Mouse (Mus musculus) liver, embryonic 12.5 days (tissue): ENCODE results near the gene Zfp275. TPM values are rescaled to one million over a fixed set of nuclear protein-coding genes. Genes with fewer than 3 reads are reported as not detected.
"Not testable (repeated sequence)": the region's sequence is repeated elsewhere in the genome, so short reads cannot be mapped to it uniquely, and the experiment has no call there.

Experiments
- ATAC-seq: fragments of 200-750 bp; cut with Nextera tagmentation; 2 replicates; pipeline ENCODE4 v1.8.0; 2017; ENCODE audit warnings: moderate number of reproducible peaks, mild to moderate bottlenecking, moderate library complexity
- H3K27ac ChIP-seq: fragments of 300-500 bp; sonication (generic); 2 replicates; pipeline ENCODE4 v1.5.1; 2016; ENCODE audit warnings: mild to moderate bottlenecking
- H3K27me3 ChIP-seq: fragments of 300-500 bp; sonication (generic); replicated peaks from 2 replicates; pipeline ENCODE4 v1.6.1; 2016; ENCODE audit warnings: mild to moderate bottlenecking, moderate library complexity
- H3K36me3 ChIP-seq: fragments of 300-500 bp; sonication (generic); 2 replicates; pipeline ENCODE4 v1.6.1; 2016; ENCODE audit warnings: mild to moderate bottlenecking, moderate library complexity
- H3K4me1 ChIP-seq: fragments of 300-500 bp; sonication (generic); 2 replicates; pipeline ENCODE4 v1.6.1; 2016
- H3K4me2 ChIP-seq: fragments of 300-500 bp; sonication (generic); 2 replicates; pipeline ENCODE4 v1.6.1; 2016; ENCODE audit warnings: mild to moderate bottlenecking, moderate library complexity
- H3K4me3 ChIP-seq: fragments of 300-500 bp; sonication (generic); 2 replicates; pipeline ENCODE4 v1.5.1; 2016; ENCODE audit warnings: mild to moderate bottlenecking, moderate library complexity
- H3K9ac ChIP-seq: fragments of 300-500 bp; sonication (generic); 2 replicates; pipeline ENCODE4 v1.6.1; 2016; ENCODE audit warnings: mild to moderate bottlenecking, moderate library complexity
- H3K9me3 ChIP-seq: fragments of 300-500 bp; sonication (generic); replicated peaks from 2 replicates; pipeline ENCODE4 v1.6.1; 2016; ENCODE audit warnings: mild to moderate bottlenecking, moderate library complexity
- WGBS: fragments of 180-500 bp; shearing (Covaris S2); methylation state at CpG from one replicate; pipeline ENCODE4 v1.1.7; 2016; ENCODE audit not compliant: insufficient replicate concordance; 5-methylcytosine and 5-hydroxymethylcytosine counted together
- polyA plus RNA-seq: library from polyadenylated mRNA; unstranded; fragments of >200 nt; fragmentation: Nextera tagmentation; extraction: Ambion mirVana; gene quantifications from 2 replicates; pipeline ENCODE4 v1.2.1, GENCODE M21; 2016

Zfp275 gene
- 4.0 and 4.4 TPM in 2 replicates for polyA plus RNA-seq

DNA sequence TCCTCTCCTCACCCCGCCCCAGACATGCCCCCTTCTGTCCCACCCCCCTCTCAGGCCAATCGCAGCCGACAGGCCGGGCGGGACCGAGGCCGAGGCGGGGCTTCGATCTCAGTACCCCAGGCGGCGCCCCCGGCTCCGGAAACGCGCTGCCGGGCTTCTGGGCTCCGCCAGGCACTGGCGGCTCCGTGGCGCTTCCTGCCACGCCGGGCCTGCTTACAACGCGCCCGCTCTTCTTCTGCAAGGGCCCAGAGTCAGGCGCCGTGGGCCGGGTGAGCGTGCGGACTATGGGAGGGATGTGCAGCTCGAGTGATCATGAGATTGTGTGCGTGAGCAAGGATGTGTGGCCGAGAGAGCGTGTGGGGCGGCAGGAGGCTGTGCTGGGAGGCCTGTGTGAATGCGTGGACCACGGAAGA lies at the start of gene Zfp275:
Gene Zfp275, plus strand, starts transcription at position 139 of the 413 bp plus-strand sequence.
- peak within 1 kb of the TSS; percentile 64 for H3K4me3 ChIP-seq
- peaks cover 9% of the 10 kb centered on the region for H3K27me3 ChIP-seq
- peaks cover 4% of the 10 kb centered on the region; the same call in 1 of the 2 replicates for H3K36me3 ChIP-seq
- peak within 1 kb of the TSS; percentile 74 for H3K4me2 ChIP-seq
- WGBS, result 12% methylated on average over 37 of the region's 37 CpGs
- peak; percentile 89 for ATAC-seq
- no peak within 1 kb of the TSS for H3K27ac ChIP-seq
- H3K4me1 ChIP-seq, result peaks cover 25% of the 10 kb centered on the region; the same call in 1 of the 2 replicates
- H3K9ac ChIP-seq, result peak within 1 kb of the TSS; percentile 73
- H3K9me3 ChIP-seq, result no peaks in the 10 kb centered on the region

- whole genome bisulfite sequencing, result 75% methylated on average over 15 of the region's 17 CpGs
- not testable (repeated sequence) for ATAC-seq, H3K27ac ChIP-seq, H3K4me1 ChIP-seq, H3K4me2 ChIP-seq, H3K4me3 ChIP-seq, H3K27me3 ChIP-seq, H3K9me3 ChIP-seq, H3K9ac ChIP-seq, H3K36me3 ChIP-seq
These were observed 49.5 kb upstream of the Zfp275 start, which contains the start of the genes Xlr5a and Xlr5c for GRCm38 (mm10) chrX:73292876-73293275. Gene Xlr5a, minus strand, starts transcription at chrX:73292976. Gene Xlr5c, minus strand, starts transcription at chrX:73292976.

DNA sequence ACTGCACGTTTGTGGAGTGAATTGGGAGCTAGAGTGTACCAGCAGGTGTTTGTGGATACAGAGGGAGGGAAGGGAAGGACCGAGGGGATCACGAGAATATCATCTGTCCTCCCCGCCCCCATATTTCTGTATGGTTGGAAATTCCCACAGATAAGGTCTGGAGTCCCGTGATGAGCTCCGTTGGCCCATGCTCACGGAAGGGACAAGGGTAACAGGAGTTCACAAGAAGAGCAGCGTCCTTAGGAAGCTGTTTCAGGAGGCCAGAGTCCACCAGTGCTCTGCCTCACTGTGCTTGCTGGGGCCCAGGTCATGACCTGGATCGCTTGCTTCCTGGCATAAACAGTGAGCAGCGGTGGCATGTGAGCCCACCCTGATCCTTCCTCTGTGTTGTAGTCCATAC lies 46.7 kb upstream of the Zfp275 start:
- H3K9ac ChIP-seq, H3K27ac ChIP-seq, H3K4me1 ChIP-seq, H3K4me2 ChIP-seq, H3K36me3 ChIP-seq, H3K9me3 ChIP-seq, ATAC-seq, H3K27me3 ChIP-seq, H3K4me3 ChIP-seq: not testable (repeated sequence)
- 59% methylated on average over 7 of the region's 10 CpGs for WGBS

DNA sequence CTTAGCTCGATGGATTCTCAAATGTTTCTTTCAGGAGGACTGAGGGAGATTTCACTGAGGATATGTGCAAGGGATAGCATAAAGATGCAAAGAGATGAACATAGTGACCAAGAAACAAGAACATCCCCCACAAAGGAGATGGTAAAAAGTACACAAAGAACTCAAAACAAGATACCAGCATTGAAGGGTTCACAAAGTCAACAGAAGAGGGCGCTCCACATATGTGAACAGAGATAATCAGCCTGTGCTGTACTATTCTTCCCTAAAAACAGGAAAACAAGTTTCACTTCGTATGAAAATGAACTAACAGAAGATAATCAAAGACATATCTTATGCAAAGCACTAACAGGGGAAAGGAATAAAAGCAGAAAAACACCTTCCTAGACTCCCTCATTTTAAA lies 29.9 kb upstream of the Zfp275 start:
- H3K4me3 ChIP-seq, result no peak overlapping the region
- no peaks in the 10 kb centered on the region for H3K9me3 ChIP-seq
- H3K9ac ChIP-seq, result no peak overlapping the region
- WGBS, result 24% methylated on average over 3 of the region's 3 CpGs
- H3K27me3 ChIP-seq, result no peaks in the 10 kb centered on the region
- H3K27ac ChIP-seq, result no peak overlapping the region
- no peaks in the 10 kb centered on the region for H3K4me1 ChIP-seq
- ATAC-seq, result no peak
- no peak overlapping the region for H3K4me2 ChIP-seq
- H3K36me3 ChIP-seq, result no peaks in the 10 kb centered on the region

DNA sequence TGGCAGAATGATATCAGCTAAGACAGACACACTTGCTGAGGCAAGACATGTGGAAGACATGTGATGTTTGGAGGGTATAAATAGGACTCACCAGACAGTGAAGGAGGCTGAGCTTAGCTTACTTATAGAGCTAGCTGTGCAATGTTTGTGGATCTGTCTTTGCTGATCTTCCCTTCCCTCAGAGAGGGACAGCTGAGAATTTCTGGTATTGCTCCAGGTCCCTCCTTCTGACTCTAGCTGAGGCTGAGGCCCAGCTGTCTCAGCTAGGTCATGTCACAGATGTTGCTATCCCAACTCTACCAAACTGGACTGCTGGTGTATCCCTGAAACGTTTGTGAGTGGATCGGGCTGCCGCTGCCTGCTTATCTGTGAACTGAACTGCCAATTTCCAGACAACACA lies 21.4 kb upstream of the Zfp275 start:
- Histone ChIP-seq H3K4me3 (no peak overlapping the region), H3K36me3 (no peaks in the 10 kb centered on the region), H3K9me3 (no peaks in the 10 kb centered on the region), H3K27ac (no peak overlapping the region), H3K9ac (no peak overlapping the region), H3K27me3 (peaks cover 4% of the 10 kb centered on the region; the same call in 1 of the 2 replicates), H3K4me1 (no peaks in the 10 kb centered on the region), H3K4me2 (no peak overlapping the region)
- WGBS, result 48% methylated on average over 3 of the region's 3 CpGs
- ATAC-seq, result no peak

DNA sequence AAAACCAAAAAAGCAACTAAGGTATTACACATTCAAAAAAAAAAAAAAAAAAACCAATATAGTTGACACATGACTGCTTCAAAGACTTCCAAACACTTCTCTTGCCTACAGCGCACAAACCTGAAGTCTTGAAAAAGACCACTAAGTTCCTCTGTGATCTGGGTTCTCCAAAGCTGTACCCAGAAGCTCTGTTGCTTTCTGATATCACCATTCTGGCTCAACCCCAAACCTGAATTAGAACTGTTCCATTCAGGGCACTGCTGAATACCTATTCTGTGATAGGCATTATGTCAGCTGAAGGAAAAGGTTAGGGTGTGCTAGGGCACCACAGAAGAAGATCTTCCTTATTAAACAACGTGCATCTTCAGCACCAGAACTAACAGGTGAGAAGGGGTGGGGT lies 15.2 kb upstream of the Zfp275 start:
- WGBS, result 56% methylated on average over 2 of the region's 2 CpGs
- no peak overlapping the region for H3K9ac ChIP-seq
- H3K4me3 ChIP-seq, result no peak overlapping the region
- H3K27me3 ChIP-seq, result peaks cover 10% of the 10 kb centered on the region; the same call in 1 of the 2 replicates
- no peak for ATAC-seq
- no peak overlapping the region for H3K4me2 ChIP-seq
- no peak overlapping the region for H3K27ac ChIP-seq
- H3K9me3 ChIP-seq, result no peaks in the 10 kb centered on the region
- no peaks in the 10 kb centered on the region for H3K36me3 ChIP-seq
- H3K4me1 ChIP-seq, result no peaks in the 10 kb centered on the region

GRCm38 (mm10) chrX:73333548-73333947 lies 8.9 kb upstream of the Zfp275 start:
- Histone ChIP-seq H3K36me3 (no peaks in the 10 kb centered on the region), H3K27ac (no peak overlapping the region), H3K9ac (no peak overlapping the region), H3K27me3 (peaks cover 28% of the 10 kb centered on the region), H3K9me3 (no peaks in the 10 kb centered on the region), H3K4me1 (no peaks in the 10 kb centered on the region), H3K4me2 (no peak overlapping the region), H3K4me3 (no peak overlapping the region)
- no peak for ATAC-seq

- H3K4me3 ChIP-seq, result no peak within 1 kb of the TSS
- no peak for ATAC-seq
- peaks cover 2% of the 10 kb centered on the region; the same call in 1 of the 2 replicates for H3K4me1 ChIP-seq
- no peak within 1 kb of the TSS for H3K27ac ChIP-seq
- H3K36me3 ChIP-seq, result no peaks in the 10 kb centered on the region
- H3K9ac ChIP-seq, result no peak within 1 kb of the TSS
- no peak within 1 kb of the TSS for H3K4me2 ChIP-seq
- peaks cover 28% of the 10 kb centered on the region for H3K27me3 ChIP-seq
- WGBS, result 68% methylated on average over 4 of the region's 4 CpGs
- no peaks in the 10 kb centered on the region for H3K9me3 ChIP-seq
These were observed 5.7 kb upstream of the Zfp275 start, which contains the start of gene Gm45015 for GRCm38 (mm10) chrX:73336740-73337139. Gene Gm45015, minus strand, starts transcription at chrX:73336840.

DNA sequence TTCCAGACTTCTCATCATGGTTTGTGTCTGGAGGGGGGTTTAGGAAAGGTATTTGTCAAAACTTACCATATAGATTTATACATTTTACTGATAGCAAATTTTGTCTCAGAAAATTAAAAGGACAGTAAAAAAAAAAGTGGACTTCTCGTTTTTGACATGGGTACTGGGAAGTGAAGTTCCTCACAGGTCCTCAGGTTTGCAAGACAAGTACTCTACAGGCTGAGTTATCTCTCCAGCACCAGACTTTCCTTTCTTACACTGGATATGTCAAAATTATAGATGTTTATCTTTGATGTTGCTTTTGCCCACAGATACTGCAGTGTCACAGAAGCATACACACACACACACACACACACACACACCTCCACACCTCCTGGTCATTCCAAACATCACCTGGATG lies 948 bp upstream of the Zfp275 start:
- WGBS, result 27% methylated on average over 1 of the region's 1 CpGs
- no peak overlapping the region for H3K4me3 ChIP-seq
- peaks cover 25% of the 10 kb centered on the region; the same call in 1 of the 2 replicates for H3K4me1 ChIP-seq
- H3K27me3 ChIP-seq, result peaks cover 14% of the 10 kb centered on the region
- H3K9ac ChIP-seq, result no peak overlapping the region
- peaks cover 4% of the 10 kb centered on the region; the same call in 1 of the 2 replicates for H3K36me3 ChIP-seq
- no peaks in the 10 kb centered on the region for H3K9me3 ChIP-seq
- no peak for ATAC-seq
- H3K27ac ChIP-seq, result no peak overlapping the region
- 0 out of 2 replicates have a peak overlapping the region, but pooled peaks have one; percentile 74 for H3K4me2 ChIP-seq

DNA sequence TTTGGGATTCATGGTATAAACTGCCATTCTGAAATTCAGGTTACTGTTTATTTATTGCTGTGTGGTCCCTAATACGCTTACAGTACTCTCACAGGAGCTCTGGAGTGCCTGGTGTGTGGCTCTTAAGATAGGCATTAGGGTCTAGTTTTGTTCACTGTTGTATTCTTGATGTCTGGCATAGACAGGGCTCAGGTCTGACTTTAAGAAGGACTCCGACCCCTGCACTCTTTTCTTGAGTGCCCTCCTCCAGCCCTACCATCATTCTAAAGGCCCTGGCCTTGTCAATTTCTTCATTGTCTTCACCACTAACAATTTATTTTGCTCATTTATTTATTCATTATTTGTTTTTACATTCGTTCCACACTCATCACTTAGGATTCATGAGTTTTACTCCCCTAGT lies 353 bp upstream of the Zfp275 start:
- Histone ChIP-seq H3K4me1 (peaks cover 25% of the 10 kb centered on the region; the same call in 1 of the 2 replicates), H3K9me3 (no peaks in the 10 kb centered on the region), H3K4me3 (peak overlapping the region; percentile 64; the same call in 1 of the 2 replicates), H3K36me3 (peaks cover 4% of the 10 kb centered on the region; the same call in 1 of the 2 replicates), H3K27ac (no peak overlapping the region), H3K4me2 (peak overlapping the region; percentile 74), H3K9ac (no peak overlapping the region), H3K27me3 (peaks cover 9% of the 10 kb centered on the region)
- peak; percentile 13; the same call in 1 of the 2 replicates for ATAC-seq
- 35% methylated on average over 3 of the region's 3 CpGs for WGBS

DNA sequence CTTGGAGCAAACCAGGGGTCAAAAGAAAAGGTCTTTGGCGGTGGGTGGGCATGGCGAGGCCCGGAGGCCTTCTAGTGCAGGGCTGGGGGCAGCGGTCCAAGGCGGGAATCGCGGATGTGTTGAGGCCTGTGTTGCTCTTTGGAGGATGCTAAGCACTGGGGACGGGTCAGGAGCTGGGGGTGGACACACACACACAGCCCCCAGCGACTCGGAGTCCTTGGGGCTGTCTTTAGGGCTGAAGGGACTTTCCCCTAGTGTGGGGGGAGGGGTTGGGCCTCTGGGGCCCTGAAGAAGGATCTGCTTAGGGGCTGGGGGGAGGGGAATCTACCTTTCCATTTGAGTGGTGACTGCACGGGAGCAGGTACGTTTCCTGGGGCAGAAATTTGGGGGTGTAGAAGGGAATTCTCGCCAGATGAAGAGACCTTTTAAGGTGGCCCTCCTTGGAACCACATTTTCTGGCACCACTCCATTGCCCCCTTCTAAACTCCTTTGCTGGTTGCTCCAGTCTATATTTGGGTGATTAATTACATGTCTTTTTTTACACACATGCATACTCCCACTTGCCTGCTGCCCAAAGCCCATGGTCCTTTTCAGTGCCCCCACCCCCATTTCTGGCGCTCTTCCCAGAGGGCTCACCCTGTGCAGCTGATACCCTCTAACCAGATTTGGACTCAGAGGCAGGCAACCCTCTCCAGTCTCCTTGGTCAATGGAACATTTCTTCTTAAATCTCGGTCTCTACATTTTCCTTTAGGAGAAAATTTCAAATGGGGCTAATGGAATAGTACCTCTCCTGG lies 717 bp downstream of the Zfp275 start:
- H3K4me2 ChIP-seq, result peak overlapping the region; percentile 74
- H3K4me1 ChIP-seq, result peaks cover 25% of the 10 kb centered on the region; the same call in 1 of the 2 replicates
- peak overlapping the region; percentile 73 for H3K9ac ChIP-seq
- no peaks in the 10 kb centered on the region for H3K9me3 ChIP-seq
- WGBS, result 15% methylated on average over 14 of the region's 15 CpGs
- H3K4me3 ChIP-seq, result peak overlapping the region; percentile 64
- peak; percentile 50 for ATAC-seq
- H3K27ac ChIP-seq, result no peak overlapping the region
- peaks cover 9% of the 10 kb centered on the region for H3K27me3 ChIP-seq
- peaks cover 4% of the 10 kb centered on the region; the same call in 1 of the 2 replicates for H3K36me3 ChIP-seq

DNA sequence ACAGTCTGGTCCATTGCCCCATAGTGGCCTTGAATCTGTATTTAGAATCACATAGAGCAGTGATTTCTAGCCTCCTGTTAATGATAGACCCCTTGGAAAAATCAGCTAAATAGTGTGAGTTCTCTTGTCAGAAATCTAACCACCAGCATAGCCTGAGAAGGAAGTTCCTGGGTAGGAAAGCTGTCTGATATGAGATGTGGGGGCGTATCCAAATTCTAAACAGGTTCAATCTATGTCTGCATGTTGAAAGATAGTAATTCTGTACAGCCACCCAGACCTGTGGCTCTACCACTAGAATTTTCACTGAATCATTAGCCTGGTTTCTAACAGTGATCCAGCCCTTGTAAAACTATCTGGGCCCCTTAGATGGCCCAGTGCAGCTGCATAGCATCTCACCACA lies 1.4 kb downstream of the Zfp275 start:
- Histone ChIP-seq H3K36me3 (peaks cover 4% of the 10 kb centered on the region; the same call in 1 of the 2 replicates), H3K27ac (no peak overlapping the region), H3K9me3 (no peaks in the 10 kb centered on the region), H3K4me3 (no peak overlapping the region), H3K4me2 (peak overlapping the region; percentile 74), H3K4me1 (peaks cover 25% of the 10 kb centered on the region; the same call in 1 of the 2 replicates), H3K27me3 (peaks cover 9% of the 10 kb centered on the region), H3K9ac (no peak overlapping the region)
- ATAC-seq, result peak; percentile 58
- 19% methylated on average over 1 of the region's 1 CpGs for WGBS
